Mouse (Mus musculus) heart, postnatal 14 days (tissue): ENCODE measurements around the gene Vamp1. TPM values are rescaled to one million over a fixed set of nuclear protein-coding genes. Genes with fewer than 3 reads are reported as not detected.
"Not testable (repeated sequence)": the region's sequence is repeated elsewhere in the genome, so short reads cannot be mapped to it uniquely, and the experiment has no call there.

Experiments
- DNase-seq, 2 experiments: peaks; one replicate each; pipeline ENCODE4 v3.0.0; 2021 to 2022
- intact Hi-C: fragments of 180-260 bp; cut with DNase I; formaldehyde crosslinking; loops from one replicate; pipeline ENCODE4 v1.15.1; 2025
- microRNA-seq, 2 experiments: library from miRNA; unstranded; fragments of <30 nt; microRNA quantifications; one replicate each; pipeline ENCODE4 v1.2.0; 2021 to 2022
- total RNA-seq, 2 experiments: library from RNA; stranded (reverse); gene quantifications; 2 replicates each; pipeline ENCODE4 v1.2.3; 2021

The Vamp1 gene
- total RNA-seq, 2 experiments from 2014 or later: 9.3 to 9.8 TPM

DNA sequence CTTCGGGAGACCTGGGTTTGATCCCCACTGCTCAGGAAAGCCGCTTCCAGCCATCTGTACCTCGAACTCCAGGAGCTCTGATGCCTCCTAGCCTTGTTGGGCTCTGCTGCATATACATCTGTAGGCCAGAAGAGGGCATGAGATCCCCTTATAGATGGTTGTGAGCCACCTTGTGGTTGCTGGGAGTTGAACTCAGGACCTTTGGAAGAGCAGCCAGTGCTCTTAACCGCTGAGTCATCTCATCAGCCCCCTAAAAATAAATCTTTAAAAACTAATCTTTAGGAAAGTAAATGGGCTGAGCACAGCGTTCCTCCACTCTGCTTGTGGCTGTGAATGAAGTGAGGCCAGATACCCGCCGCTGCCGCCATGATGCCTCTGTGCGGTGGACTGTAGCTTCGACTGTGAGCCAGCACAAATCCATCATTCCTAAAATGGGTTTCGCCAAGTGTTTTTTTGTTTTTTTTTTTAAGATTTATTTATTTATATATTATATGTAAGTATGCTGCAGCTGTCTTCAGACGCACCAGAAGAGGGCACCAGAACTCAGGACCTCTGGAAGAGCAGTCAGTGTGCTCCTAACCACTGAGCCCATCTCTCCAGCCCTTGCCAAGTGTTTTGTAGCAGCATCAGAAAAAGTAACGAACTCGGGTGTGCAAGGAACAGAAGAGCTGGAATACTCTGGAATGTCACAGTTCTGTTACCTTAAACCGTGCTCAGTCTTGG is 59.7 kb downstream of the Vamp1 start:
- intact Hi-C loops: loop anchor here (1.0 to 10.0 kb wide), 5 partner anchors 52 to 330 kb away; partner anchors contain the start of genes Acrbp and Iffo1
- peak; percentile 50 to 64 for DNase-seq

DNA sequence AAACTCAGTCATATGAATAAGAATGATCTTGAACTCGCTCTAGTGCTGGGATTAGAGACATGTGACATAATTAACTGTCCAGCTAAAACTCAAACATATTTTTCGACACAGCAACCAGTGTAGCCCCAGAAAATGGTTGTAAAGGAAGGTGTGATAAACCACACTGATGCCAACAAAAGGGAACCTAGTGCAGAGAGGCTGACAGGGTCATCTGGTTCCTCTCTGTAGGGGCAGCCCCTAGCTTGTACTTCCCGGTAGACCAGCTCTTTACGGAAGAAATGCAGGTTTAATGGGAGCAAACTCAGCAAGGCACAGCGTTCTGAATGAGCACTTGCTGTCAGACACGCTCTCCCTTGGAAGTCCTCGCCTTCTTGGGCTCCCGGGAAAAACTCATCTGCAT is 64.4 kb downstream of the Vamp1 start:
- no peak for DNase-seq
- intact Hi-C loops: loop anchor here (5.0 to 10.0 kb wide), 2 partner anchors 48 to 325 kb away; no protein-coding TSS in a partner anchor

GRCm38 (mm10) chr6:125282721-125283120 is 67.4 kb downstream of the Vamp1 start:
- intact Hi-C loops, DNase-seq: not testable (repeated sequence)

DNA sequence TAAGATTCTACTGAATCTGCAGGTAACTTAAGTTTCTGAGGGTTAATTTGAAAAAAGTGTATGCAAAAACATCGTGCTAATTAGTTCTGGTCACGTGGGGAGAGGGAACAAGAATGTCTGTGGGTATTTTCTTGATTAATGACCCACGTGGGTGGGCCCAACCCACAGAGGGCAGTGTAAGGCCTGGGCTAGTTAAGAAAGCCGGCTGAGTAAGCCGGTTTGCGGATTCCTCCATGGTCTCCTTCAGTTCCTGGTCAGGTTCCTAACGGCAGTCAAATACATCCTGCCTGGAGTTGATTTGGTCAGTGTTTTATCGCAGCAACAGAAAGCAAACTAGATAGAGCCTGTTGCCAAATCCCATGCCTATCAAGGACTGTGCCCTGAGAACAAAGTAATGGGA is 68.9 kb downstream of the Vamp1 start:
- intact Hi-C loops: no loop called here
- DNase-seq: no peak

GRCm38 (mm10) chr6:125284751-125285150 is 69.4 kb downstream of the Vamp1 start:
- no peak for DNase-seq
- intact Hi-C loops: no loop called here

DNA sequence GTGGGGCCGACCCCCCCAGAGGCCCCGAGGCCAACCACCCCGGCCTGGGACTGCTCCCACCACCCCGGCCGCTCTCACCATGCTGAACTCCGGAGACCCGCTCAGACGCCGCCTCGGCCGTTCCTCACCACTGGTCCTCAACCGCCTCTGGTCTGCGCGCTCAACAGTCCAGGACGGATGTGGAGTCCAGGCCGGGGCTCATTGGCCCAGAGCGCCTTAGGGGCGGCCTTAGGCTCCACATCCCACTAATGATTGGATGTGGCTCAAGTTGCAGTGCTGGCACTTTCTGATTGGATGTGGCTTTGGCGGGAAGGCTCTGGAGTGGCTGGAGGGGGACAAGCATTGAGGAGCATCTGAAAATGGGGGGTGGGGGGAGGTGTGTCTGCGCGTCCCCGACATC is 70.5 kb downstream of the Vamp1 start, which contains the start of gene Tuba3a:
Tuba3a (minus strand) TSS at position 153 of the 400 bp plus-strand sequence.
- DNase-seq: no peak
- intact Hi-C loops: no loop called here

DNA sequence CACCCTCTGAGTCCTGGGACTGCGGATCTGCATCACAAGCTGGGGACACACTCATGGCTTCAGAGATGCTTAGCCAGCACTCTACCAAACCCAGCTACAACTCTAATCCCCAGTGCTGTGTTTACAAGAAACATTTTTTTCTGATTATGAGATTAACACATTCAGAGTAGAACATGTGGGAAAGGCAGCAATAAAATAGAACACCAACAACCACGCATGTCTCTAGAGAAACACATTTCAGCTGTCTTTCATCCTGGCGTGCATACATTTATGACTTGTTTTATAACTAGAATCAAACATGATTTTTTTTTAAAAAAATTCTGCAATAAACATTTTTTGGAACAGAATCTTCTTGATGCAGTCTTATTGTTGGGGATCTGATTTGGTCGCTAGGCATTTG is 71.6 kb downstream of the Vamp1 start:
- intact Hi-C loops: no loop called here
- DNase-seq: no peak

- no peak for DNase-seq
- intact Hi-C loops: no loop called here
Measured at GRCm38 (mm10) chr6:125288730-125289129, 73.4 kb downstream of the Vamp1 start.

GRCm38 (mm10) chr6:125291329-125291728 is 76.0 kb downstream of the Vamp1 start:
- no peak for DNase-seq
- intact Hi-C loops: no loop called here

- DNase-seq: no peak
- intact Hi-C loops: no loop called here
Measured at GRCm38 (mm10) chr6:125292256-125292655, 76.9 kb downstream of the Vamp1 start.

GRCm38 (mm10) chr6:125294049-125294448 is 78.7 kb downstream of the Vamp1 start:
- intact Hi-C loops: no loop called here
- no peak for DNase-seq

Small RNAs within 50 kb of the gene (microRNA-seq; reads per million reads assigned to microRNA genes)
- gene Mir3098: 1.7 to 3.8 reads per million in 2 experiments
- 0 reads per million in 2 experiments for gene Mir8113

Other genes with a start within 250 kb of the Vamp1 start
- gene Pianp, start 218.9 kb upstream of the Vamp1 start, total RNA-seq: under 1 TPM; 0.60 to 0.66 TPM
- gene Zfp384, start 206.4 kb upstream of the Vamp1 start, total RNA-seq: 10 to 100 TPM; 24.4 to 24.8 TPM
- gene Ing4, start 175.8 kb upstream of the Vamp1 start, total RNA-seq: 10 to 100 TPM; 40.6 to 41.9 TPM
- 1 to 10 TPM; 3.8 to 4.5 TPM for gene Acrbp, start 165.9 kb upstream of the Vamp1 start, total RNA-seq
- under 1 TPM; 0.41 to 0.83 TPM for gene Lpar5, start 147.6 kb upstream of the Vamp1 start, total RNA-seq
- 100 to 1,000 TPM; 141 to 145 TPM for gene Chd4, start 119.6 kb upstream of the Vamp1 start, total RNA-seq
- gene Nop2, start 83.6 kb upstream of the Vamp1 start, total RNA-seq: 10 to 100 TPM; 16.2 to 19.9 TPM
- 10 to 100 TPM in 1 of 2 experiments, 1 to 10 TPM in 1; 10.0 to 16.1 TPM for gene Iffo1, start 70.3 kb upstream of the Vamp1 start, total RNA-seq
- 1,000 to 10,000 TPM; 3,924 to 4,148 TPM for gene Gapdh, start 49.1 kb upstream of the Vamp1 start, total RNA-seq
- gene Ncapd2, start 23.9 kb upstream of the Vamp1 start, total RNA-seq: 10 to 100 TPM; 28.1 to 33.4 TPM
- 100 to 1,000 TPM; 279 to 289 TPM for gene Mrpl51, start 23.8 kb upstream of the Vamp1 start, total RNA-seq
- gene Tapbpl, start 16.3 kb downstream of the Vamp1 start, total RNA-seq: 1 to 10 TPM; 4.0 to 4.3 TPM
- 1 to 10 TPM in 1 of 2 experiments, under 1 TPM in 1; 0.91 to 7.5 TPM for gene Cd27, start 21.5 kb downstream of the Vamp1 start, total RNA-seq
- gene Tuba3a, start 70.5 kb downstream of the Vamp1 start, total RNA-seq: not detected
- gene Ltbr, start 98.3 kb downstream of the Vamp1 start, total RNA-seq: 10 to 100 TPM; 34.6 to 36.0 TPM
- gene Scnn1a, start 105.1 kb downstream of the Vamp1 start, total RNA-seq: 1 to 10 TPM in 1 of 2 experiments, under 1 TPM in 1; 1.00 to 1.1 TPM
- 10 to 100 TPM; 63.4 to 70.7 TPM for gene Tnfrsf1a, start 133.8 kb downstream of the Vamp1 start, total RNA-seq
- gene Plekhg6, start 165.2 kb downstream of the Vamp1 start, total RNA-seq: not detected